Mouse (Mus musculus) heart, embryonic 13.5 days (tissue): ENCODE measurements at regions not wholly inside any gene's neighbourhood (a gene's known extent, or its start where the extent isn't known, plus 50 kb on each side); places are given as distances from the start of the nearest gene placed in this dataset.

ENCODE experiments used
- ATAC-seq: fragments of 200-750 bp; cut with Nextera tagmentation; 2 replicates; pipeline ENCODE4 v1.8.0; 2017; ENCODE audit warnings: moderate TSS enrichment; ENCODE audit not compliant: insufficient number of reproducible peaks, low FRiP score, low TSS enrichment; ENCODE audit errors: extremely low read depth
- H3K27ac ChIP-seq: fragments of 300-500 bp; sonication (generic); replicated peaks from 2 replicates; pipeline ENCODE4 v1.5.1; 2015; ENCODE audit warnings: moderate library complexity, mild to moderate bottlenecking, inconsistent platforms
- H3K27me3 ChIP-seq: fragments of 300-500 bp; sonication (generic); replicated peaks from 2 replicates; pipeline ENCODE4 v1.6.1; 2015; ENCODE audit warnings: mild to moderate bottlenecking, inconsistent platforms
- H3K36me3 ChIP-seq: fragments of 300-500 bp; sonication (generic); 2 replicates; pipeline ENCODE4 v1.6.1; 2015; ENCODE audit warnings: mild to moderate bottlenecking, inconsistent platforms
- H3K4me1 ChIP-seq: fragments of 300-500 bp; sonication (generic); 2 replicates; pipeline ENCODE4 v1.6.1; 2015; ENCODE audit warnings: inconsistent platforms
- H3K4me2 ChIP-seq: fragments of 300-500 bp; sonication (generic); 2 replicates; pipeline ENCODE4 v1.6.1; 2015; ENCODE audit warnings: inconsistent platforms, mild to moderate bottlenecking, moderate library complexity
- H3K4me3 ChIP-seq: fragments of 300-500 bp; sonication (generic); 2 replicates; pipeline ENCODE4 v1.5.1; 2015; ENCODE audit warnings: moderate library complexity, mild to moderate bottlenecking, inconsistent platforms
- H3K9ac ChIP-seq: fragments of 300-500 bp; sonication (generic); 2 replicates; pipeline ENCODE4 v1.6.1; 2015; ENCODE audit warnings: inconsistent platforms, mild to moderate bottlenecking, moderate library complexity
- H3K9me3 ChIP-seq: fragments of 300-500 bp; sonication (generic); 2 replicates; pipeline ENCODE4 v1.6.1; 2016; ENCODE audit warnings: inconsistent platforms
- WGBS: fragments of 180-500 bp; shearing (Covaris S2); methylation state at CpG from one replicate; pipeline ENCODE4 v1.1.7; 2015; ENCODE audit warnings: mixed read lengths; 5-methylcytosine and 5-hydroxymethylcytosine counted together

GRCm38 (mm10) chr6:49588677-49589076 is 193.3 kb downstream of the Stk31 start:
- ATAC-seq, result no peak
- Histone ChIP-seq H3K4me1 (peaks cover 32% of the 10 kb centered on the region), H3K27me3 (0 out of 2 replicates have a peak, but pooled peaks cover 3% of the 10 kb centered on the region), H3K36me3 (no peaks in the 10 kb centered on the region), H3K4me2 (no peak overlapping the region), H3K4me3 (no peak overlapping the region), H3K9me3 (no peaks in the 10 kb centered on the region), H3K9ac (no peak overlapping the region), H3K27ac (no peak overlapping the region)
- 90% methylated on average over 3 of the region's 3 CpGs for WGBS

- peak overlapping the region; percentile 72 for H3K27ac ChIP-seq
- H3K4me2 ChIP-seq, result 0 out of 2 replicates have a peak overlapping the region, but pooled peaks have one; percentile 3
- 47% methylated on average over 7 of the region's 7 CpGs for WGBS
These were observed 195.7 kb downstream of the Stk31 start for GRCm38 (mm10) chr6:49590927-49591631.

GRCm38 (mm10) chr6:49591632-49592000 is 196.2 kb downstream of the Stk31 start:
- Histone ChIP-seq H3K4me1 (peaks cover 39% of the 10 kb centered on the region), H3K9me3 (no peaks in the 10 kb centered on the region), H3K36me3 (no peaks in the 10 kb centered on the region), H3K27me3 (no peaks in the 10 kb centered on the region), H3K27ac (peak overlapping the region; percentile 72), H3K4me3 (no peak overlapping the region), H3K9ac (no peak overlapping the region), H3K4me2 (no peak overlapping the region)
- no peak for ATAC-seq
- 33% methylated on average over 2 of the region's 2 CpGs for WGBS

More at GRCm38 (mm10) chr6:49590927-49591631, 195.7 kb downstream of the Stk31 start:
- H3K4me3 ChIP-seq, result no peak overlapping the region
- ATAC-seq, result no peak
- peaks cover 39% of the 10 kb centered on the region for H3K4me1 ChIP-seq
- H3K27me3 ChIP-seq, result no peaks in the 10 kb centered on the region
- no peaks in the 10 kb centered on the region for H3K9me3 ChIP-seq
- H3K9ac ChIP-seq, result no peak overlapping the region
- H3K36me3 ChIP-seq, result no peaks in the 10 kb centered on the region

DNA sequence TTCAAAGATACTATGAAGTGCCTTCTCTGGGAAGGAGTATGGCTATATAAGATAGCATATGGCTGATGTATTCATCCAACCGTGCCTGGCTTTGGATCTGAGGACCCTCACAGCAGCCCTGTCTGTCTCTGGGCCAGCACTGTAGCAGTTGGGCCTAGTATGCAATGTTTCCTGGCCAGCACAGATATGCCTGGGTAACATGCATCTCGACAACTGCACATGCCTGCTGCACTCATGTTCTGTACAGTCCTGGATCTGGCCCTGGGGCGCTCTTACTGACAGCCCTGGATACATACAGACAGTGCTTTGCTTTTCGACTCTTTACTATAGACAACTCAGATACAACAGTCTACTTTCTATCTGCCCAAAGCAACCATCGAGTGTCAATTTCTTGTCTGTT is 197.3 kb downstream of the Stk31 start:
- H3K4me3 ChIP-seq, result no peak overlapping the region
- H3K9me3 ChIP-seq, result no peaks in the 10 kb centered on the region
- H3K27me3 ChIP-seq, result no peaks in the 10 kb centered on the region
- 58% methylated on average over 5 of the region's 5 CpGs for WGBS
- H3K36me3 ChIP-seq, result no peaks in the 10 kb centered on the region
- H3K27ac ChIP-seq, result no peak overlapping the region
- no peak overlapping the region for H3K4me2 ChIP-seq
- ATAC-seq, result no peak
- H3K4me1 ChIP-seq, result peaks cover 39% of the 10 kb centered on the region
- no peak overlapping the region for H3K9ac ChIP-seq

DNA sequence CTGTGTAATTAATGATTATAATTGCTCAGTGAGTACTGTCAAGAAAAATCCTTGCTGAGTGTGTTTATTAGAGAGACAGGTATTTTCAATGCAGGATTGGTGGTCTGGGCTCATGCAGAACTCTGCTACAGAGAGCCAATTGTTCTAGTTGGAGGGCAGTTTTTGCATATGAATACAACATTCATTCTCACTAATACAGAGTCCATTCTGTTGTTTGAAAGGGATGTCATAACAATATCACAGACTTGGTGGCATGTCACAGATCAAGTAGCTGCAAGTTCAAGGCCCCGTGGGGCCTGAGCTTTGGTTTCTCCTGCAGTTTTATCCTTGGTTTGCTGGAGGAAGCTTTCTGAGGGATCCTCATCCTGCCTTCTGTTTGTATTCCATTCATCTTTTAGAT is 207.8 kb downstream of the Stk31 start:
- no peaks in the 10 kb centered on the region for H3K9me3 ChIP-seq
- no peaks in the 10 kb centered on the region for H3K36me3 ChIP-seq
- 68% methylated on average over 1 of the region's 1 CpGs for WGBS
- no peak overlapping the region for H3K4me2 ChIP-seq
- no peak overlapping the region for H3K9ac ChIP-seq
- H3K4me3 ChIP-seq, result no peak overlapping the region
- no peak for ATAC-seq
- H3K27me3 ChIP-seq, result no peaks in the 10 kb centered on the region
- H3K4me1 ChIP-seq, result no peaks in the 10 kb centered on the region
- no peak overlapping the region for H3K27ac ChIP-seq

GRCm38 (mm10) chr6:49603844-49604243 is 208.4 kb downstream of the Stk31 start:
- Histone ChIP-seq H3K27me3 (no peaks in the 10 kb centered on the region; the same call in 1 of the 2 replicates), H3K36me3 (no peaks in the 10 kb centered on the region), H3K4me3 (no peak overlapping the region), H3K27ac (no peak overlapping the region), H3K9ac (no peak overlapping the region), H3K4me1 (no peaks in the 10 kb centered on the region), H3K4me2 (no peak overlapping the region), H3K9me3 (no peaks in the 10 kb centered on the region)
- WGBS, result 62% methylated on average over 3 of the region's 3 CpGs
- no peak for ATAC-seq

DNA sequence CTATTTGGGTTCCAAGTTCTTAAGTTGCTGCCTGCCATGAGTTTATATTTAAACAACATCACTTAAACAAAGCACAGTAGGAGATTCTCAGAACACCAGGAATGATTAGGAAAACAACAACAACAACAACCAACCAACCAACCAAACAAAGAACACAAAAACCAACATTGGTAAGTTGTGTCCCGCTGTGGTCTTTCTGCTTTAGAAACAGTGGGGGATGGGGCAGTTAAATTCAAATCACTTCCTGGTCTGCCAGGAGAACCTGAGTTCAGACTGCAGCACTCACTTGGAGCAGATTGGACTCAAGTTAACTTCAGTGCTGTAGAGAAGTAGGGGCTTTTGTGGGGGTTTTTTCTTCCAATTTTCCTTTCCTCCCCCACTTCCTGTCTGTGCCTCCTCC is 210.6 kb downstream of the Stk31 start:
- H3K9ac ChIP-seq, result no peak overlapping the region
- no peak for ATAC-seq
- no peaks in the 10 kb centered on the region for H3K4me1 ChIP-seq
- 0% methylated on average over 1 of the region's 1 CpGs for WGBS
- H3K36me3 ChIP-seq, result no peaks in the 10 kb centered on the region
- no peaks in the 10 kb centered on the region for H3K9me3 ChIP-seq
- H3K27me3 ChIP-seq, result no peaks in the 10 kb centered on the region; the same call in 1 of the 2 replicates
- H3K4me2 ChIP-seq, result no peak overlapping the region
- no peak overlapping the region for H3K4me3 ChIP-seq
- H3K27ac ChIP-seq, result no peak overlapping the region

- WGBS, result 63% methylated on average over 9 of the region's 9 CpGs
- H3K4me2 ChIP-seq, result no peak overlapping the region
- no peak overlapping the region for H3K9ac ChIP-seq
- H3K4me3 ChIP-seq, result no peak overlapping the region
- no peaks in the 10 kb centered on the region for H3K36me3 ChIP-seq
- H3K4me1 ChIP-seq, result no peaks in the 10 kb centered on the region
- no peak for ATAC-seq
- H3K9me3 ChIP-seq, result no peaks in the 10 kb centered on the region
- H3K27me3 ChIP-seq, result no peaks in the 10 kb centered on the region; the same call in 1 of the 2 replicates
- H3K27ac ChIP-seq, result no peak overlapping the region
These were observed 211.3 kb downstream of the Stk31 start for GRCm38 (mm10) chr6:49606626-49607158.

DNA sequence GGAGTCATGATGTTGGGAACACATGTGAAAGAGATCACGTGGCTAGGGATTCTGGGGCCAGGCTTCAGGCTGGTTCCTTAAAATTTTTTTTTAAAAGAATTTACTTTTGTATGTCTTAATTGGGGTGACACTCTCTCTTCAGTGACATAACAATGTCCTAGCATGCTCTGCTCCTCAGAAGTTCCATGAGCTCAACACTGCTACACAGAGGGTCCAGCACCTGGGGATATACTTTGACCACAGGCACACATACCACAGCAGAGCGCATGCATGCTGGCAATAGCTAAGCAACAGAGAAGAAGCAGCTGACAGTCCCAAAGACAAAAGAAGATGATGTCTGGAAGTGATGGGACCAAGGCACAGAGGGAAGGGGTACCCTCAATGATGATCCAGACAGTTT is 198.4 kb upstream of the Npy start:
- Histone ChIP-seq H3K4me2 (no peak overlapping the region), H3K9me3 (no peaks in the 10 kb centered on the region), H3K27ac (no peak overlapping the region), H3K27me3 (no peaks in the 10 kb centered on the region), H3K4me1 (no peaks in the 10 kb centered on the region), H3K36me3 (no peaks in the 10 kb centered on the region), H3K9ac (no peak overlapping the region), H3K4me3 (no peak overlapping the region)
- WGBS, result 79% methylated on average over 2 of the region's 2 CpGs
- ATAC-seq, result no peak

DNA sequence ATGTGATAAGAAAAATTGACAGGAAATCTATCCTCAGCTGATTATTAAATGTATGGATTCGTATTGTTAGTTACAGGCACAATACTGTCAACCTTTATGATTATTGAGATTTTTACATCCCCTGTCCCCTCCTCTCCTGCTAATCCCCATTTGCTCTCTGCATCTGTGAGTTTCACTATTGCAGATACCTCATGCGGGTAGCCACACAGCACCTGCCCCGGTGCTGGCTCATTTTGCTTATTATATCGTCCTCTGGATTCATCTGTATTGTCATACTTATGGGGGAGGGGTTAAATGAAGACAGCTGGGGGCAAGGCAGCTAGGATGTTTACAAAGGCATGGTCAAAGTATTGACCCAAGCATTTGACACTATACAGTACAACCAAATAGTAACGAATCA is 197.9 kb upstream of the Npy start:
- ATAC-seq, result no peak
- Histone ChIP-seq H3K9ac (no peak overlapping the region), H3K36me3 (no peaks in the 10 kb centered on the region), H3K27me3 (no peaks in the 10 kb centered on the region), H3K4me3 (no peak overlapping the region), H3K9me3 (no peaks in the 10 kb centered on the region), H3K4me2 (no peak overlapping the region), H3K27ac (no peak overlapping the region), H3K4me1 (no peaks in the 10 kb centered on the region)
- 74% methylated on average over 5 of the region's 5 CpGs for WGBS

DNA sequence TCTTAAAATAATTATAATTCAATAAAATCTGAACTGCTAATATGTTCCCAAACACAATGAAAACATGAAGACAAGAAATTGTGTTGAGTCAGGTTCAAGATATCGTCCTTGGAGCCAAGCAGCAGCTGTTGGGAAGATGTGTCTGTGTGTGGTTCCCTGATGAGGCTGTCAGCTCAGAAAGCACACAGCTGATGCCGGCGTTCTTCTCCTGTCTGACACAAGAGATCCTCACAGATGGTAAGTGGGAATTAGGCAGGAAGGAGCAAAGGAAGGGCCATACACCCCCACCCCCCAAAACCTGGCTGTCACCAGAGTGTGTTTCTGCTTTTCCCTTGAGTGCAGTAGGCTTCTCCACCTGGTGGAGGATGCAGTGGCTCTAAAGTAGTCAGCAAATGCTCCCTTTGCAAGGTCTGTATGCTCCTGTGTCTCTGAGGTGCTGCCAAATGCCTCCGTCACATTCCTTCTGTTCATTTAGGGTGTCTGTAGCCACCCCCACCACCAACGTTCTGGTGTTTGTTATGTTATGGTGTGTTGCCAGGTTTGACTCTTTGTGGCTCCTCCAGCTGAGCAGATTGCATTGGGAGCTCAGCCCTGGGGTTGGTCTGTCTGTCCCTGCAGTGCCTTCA is 188.9 kb upstream of the Npy start:
- no peaks in the 10 kb centered on the region for H3K36me3 ChIP-seq
- H3K27me3 ChIP-seq, result no peaks in the 10 kb centered on the region
- no peak overlapping the region for H3K27ac ChIP-seq
- peaks cover 11% of the 10 kb centered on the region for H3K4me1 ChIP-seq
- ATAC-seq, result no peak
- WGBS, result 32% methylated on average over 5 of the region's 5 CpGs
- H3K4me3 ChIP-seq, result no peak overlapping the region
- no peaks in the 10 kb centered on the region for H3K9me3 ChIP-seq
- H3K9ac ChIP-seq, result no peak overlapping the region
- H3K4me2 ChIP-seq, result no peak overlapping the region

DNA sequence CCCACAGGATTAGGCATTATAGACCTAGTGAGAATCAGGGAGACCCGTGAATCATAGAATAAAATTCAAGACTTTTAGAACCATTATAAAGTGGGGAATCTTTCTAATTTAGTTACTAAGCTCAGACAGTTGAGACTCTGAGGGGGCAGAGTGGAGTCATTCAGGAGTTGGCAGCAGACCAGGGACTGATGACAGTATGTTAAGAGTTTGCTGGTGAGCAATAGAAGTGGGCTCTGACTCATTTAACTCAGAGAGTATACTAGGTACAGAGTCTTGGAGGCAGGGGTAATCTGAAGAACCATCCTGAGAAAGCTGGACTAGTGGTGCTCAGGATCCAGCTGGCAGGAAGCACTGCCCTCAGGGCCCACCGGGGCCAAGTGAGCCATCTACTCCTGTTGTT is 184.9 kb upstream of the Npy start:
- 72% methylated on average over 2 of the region's 2 CpGs for WGBS
- ATAC-seq, result no peak

More for the DNA sequence above, 184.9 kb upstream of the Npy start:
- no peak overlapping the region for H3K9ac ChIP-seq
- no peak overlapping the region for H3K27ac ChIP-seq
- H3K27me3 ChIP-seq, result no peaks in the 10 kb centered on the region; the same call in 1 of the 2 replicates
- no peak overlapping the region for H3K4me3 ChIP-seq
- no peaks in the 10 kb centered on the region for H3K9me3 ChIP-seq
- H3K4me1 ChIP-seq, result peaks cover 11% of the 10 kb centered on the region
- no peaks in the 10 kb centered on the region for H3K36me3 ChIP-seq
- H3K4me2 ChIP-seq, result no peak overlapping the region
